Mouse (Mus musculus): Measurements from ENCODE around the gene Madd.

GRCm38 (mm10) chr2:91162952-91163351 is 20.7 kb downstream of the Madd start:
- TF ChIP-seq CTCF (IDR thresholded peaks at IDR 0.05; ENCODE audit: borderline replicate concordance, extremely low read depth, insufficient read depth, insufficient read length) = no peak
- TF ChIP-seq POLR2A (IDR thresholded peaks at IDR 0.05; ENCODE audit: borderline replicate concordance, extremely low read depth, insufficient read depth, insufficient read length, poor library complexity, severe bottlenecking) = no peak
